9 mouse cellular contexts compared by ENCODE assay signal in the genomic region with DNA sequence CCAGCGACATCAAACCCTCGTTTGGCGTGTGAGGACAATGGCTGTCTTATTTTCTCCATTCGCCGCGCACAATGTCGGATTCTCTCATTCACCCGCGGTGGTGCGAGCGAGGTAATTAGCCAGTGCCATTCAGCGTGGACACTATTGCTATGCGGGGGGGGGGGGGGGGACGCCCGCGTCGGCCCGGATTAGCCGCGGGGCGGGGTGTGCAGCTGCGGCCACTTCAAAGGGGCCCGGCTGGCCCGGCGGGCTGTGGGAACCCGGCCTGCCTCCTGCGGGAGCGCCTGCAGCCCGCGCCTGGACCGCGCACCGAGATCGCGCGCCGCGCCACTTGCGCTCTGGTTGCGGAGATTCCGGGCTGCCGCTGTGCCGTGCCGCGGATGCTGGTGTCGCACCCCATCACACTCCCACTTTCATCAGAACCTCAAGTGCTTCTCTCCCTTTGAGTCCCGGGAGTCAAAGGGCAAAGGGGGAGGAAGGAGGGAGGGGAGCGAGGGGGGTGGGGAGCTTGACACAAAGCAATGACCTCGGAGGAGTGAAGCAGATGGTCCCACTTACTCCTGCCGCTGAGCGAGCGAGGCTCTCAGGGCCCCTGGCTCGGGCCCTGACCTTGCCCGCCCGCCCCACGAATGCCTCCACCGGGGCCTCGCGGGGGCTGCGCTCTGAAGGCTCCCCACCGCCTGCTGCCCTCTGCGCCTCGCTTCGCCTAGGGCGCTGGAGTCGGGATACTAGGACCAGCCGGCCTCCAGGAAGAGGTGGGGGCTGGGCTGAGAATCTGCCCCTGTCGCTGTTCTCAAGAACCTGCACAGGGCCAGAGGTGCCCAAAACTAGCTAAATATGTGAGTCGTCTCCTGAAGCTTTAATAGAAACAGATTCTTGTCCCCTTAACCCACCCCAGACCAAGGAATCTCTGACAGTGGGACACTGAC. TPM values are rescaled to one million over a fixed set of nuclear protein-coding genes. Genes with fewer than 3 reads are reported as not detected.
DNase-seq lines count a peak whose midpoint lies in the region; ATAC-seq and TF ChIP-seq lines count a peak whose summit lies in the region.
"Had no signal": no experiment of that assay in that cellular context is flagged by ENCODE, and none has a peak within 500 bp of the region (broad histone marks: within the 10 kb centered on the region; RNA-seq: fewer than 3 reads in every experiment).

No protein-coding gene starts in this region.

- no peaks in the 10 kb centered on the region for H3K36me3 ChIP-seq in testis, adult 2 months (ENCODE audit: control insufficient read depth, insufficient read depth, low read length)
- no peaks in the 10 kb centered on the region for H3K36me3 ChIP-seq in hindbrain, postnatal 0 days (ENCODE audit: insufficient read depth, low read length)
- 0 out of 2 replicates have a peak, but pooled peaks cover 8% of the 10 kb centered on the region for H3K36me3 ChIP-seq in midbrain, embryonic 14.5 days (ENCODE audit: control insufficient read depth, insufficient read depth, low read length)
- H3K36me3 ChIP-seq: G1E had no signal

- H3K9me3 ChIP-seq in hindbrain, postnatal 0 days (ENCODE audit: low read length) = no peaks in the 10 kb centered on the region
- H3K9me3 ChIP-seq in midbrain, embryonic 14.5 days (ENCODE audit: control insufficient read depth, low read length) = no peaks in the 10 kb centered on the region
- H3K9me3 ChIP-seq: G1E had no signal

- no peak for TF ChIP-seq POLR2A in testis, adult 2 months (IDR thresholded peaks at IDR 0.05; ENCODE audit: control insufficient read depth, low read depth, low read length)

- 0 out of 2 replicates have a peak, but pooled peaks cover 2% of the 10 kb centered on the region for H3K27me3 ChIP-seq in testis, adult 2 months (ENCODE audit: control insufficient read depth, insufficient read depth, low read length)
- no peaks in the 10 kb centered on the region for H3K27me3 ChIP-seq in hindbrain, postnatal 0 days (ENCODE audit: insufficient read depth, low read length)
- no peaks in the 10 kb centered on the region for H3K27me3 ChIP-seq in midbrain, embryonic 14.5 days (ENCODE audit: control insufficient read depth, insufficient read depth, low read length)

- no peak for TF ChIP-seq CTCF in testis, adult 2 months (IDR thresholded peaks at IDR 0.05; ENCODE audit: control insufficient read depth, insufficient read depth, insufficient replicate concordance, low read depth, low read length)
- TF ChIP-seq CTCF in hindbrain, postnatal 0 days (IDR thresholded peaks at IDR 0.05; ENCODE audit: low read depth) = no peak

- peak; percentile 80 for ATAC-seq in hindbrain, postnatal 0 days
- ATAC-seq in midbrain, embryonic 14.5 days (ENCODE audit: low FRiP score, low TSS enrichment) = peak; percentile 90
- no peak for ATAC-seq in erythroblast, adult 5-6 weeks (replicated peaks; ENCODE audit: low FRiP score, poor library complexity, severe bottlenecking)

- DNase-seq in gastrocnemius, postnatal 10 days = peak; percentile 36
- DNase-seq in gastrocnemius, postnatal 4 days (ENCODE audit: low spot score in 2 of 2) = no peak
- no peak for DNase-seq in testis, postnatal 14 days (ENCODE audit: low spot score)
- peak; percentile 72 for DNase-seq in hindbrain, postnatal 0 days (ENCODE audit: low spot score)
- DNase-seq in midbrain, embryonic 14.5 days = peak; percentile 89
- DNase-seq in spleen, adult 12 weeks (ENCODE audit: low spot score) = no peak

- H3K4me2 ChIP-seq in hindbrain, postnatal 0 days (ENCODE audit: low read depth, low read length) = peak overlapping the region; percentile 81
- peak overlapping the region; percentile 77 for H3K4me2 ChIP-seq in midbrain, embryonic 14.5 days (ENCODE audit: low read length)

- H3K27ac ChIP-seq in testis, adult 2 months (ENCODE audit: control insufficient read depth, insufficient read depth, low read depth, low read length) = no peak overlapping the region
- H3K27ac ChIP-seq in hindbrain, postnatal 0 days = peak overlapping the region; percentile 41; the same call in 1 of the 2 replicates
- H3K27ac ChIP-seq in midbrain, embryonic 14.5 days (replicated peaks; ENCODE audit: low read depth, low read length) = peak overlapping the region; percentile 85

- peak overlapping the region; percentile 58 for H3K9ac ChIP-seq in hindbrain, postnatal 0 days (replicated peaks; ENCODE audit: low read length)
- peak overlapping the region; percentile 59 for H3K9ac ChIP-seq in midbrain, embryonic 14.5 days (replicated peaks; ENCODE audit: low read length)

- WGBS in hindbrain, postnatal 0 days = 2% methylated on average over 47 of the region's 69 CpGs
- under 1% methylated on average over 63 of the region's 69 CpGs for WGBS in midbrain, embryonic 14.5 days

- peaks cover 6% of the 10 kb centered on the region for H3K4me1 ChIP-seq in testis, adult 2 months (ENCODE audit: control insufficient read depth, insufficient read depth, low read length)
- no peaks in the 10 kb centered on the region; the same call in none of the 2 replicates for H3K4me1 ChIP-seq in hindbrain, postnatal 0 days (ENCODE audit: insufficient read depth, low read length)
- peaks cover 37% of the 10 kb centered on the region for H3K4me1 ChIP-seq in midbrain, embryonic 14.5 days (ENCODE audit: control insufficient read depth, insufficient read depth, low read length)

- peak overlapping the region; percentile 55 for H3K4me3 ChIP-seq in testis, adult 2 months (ENCODE audit: control insufficient read depth, low read depth, low read length)
- H3K4me3 ChIP-seq in hindbrain, postnatal 0 days (ENCODE audit: low read length) = peak overlapping the region; percentile 43
- peak overlapping the region; percentile 40 for H3K4me3 ChIP-seq in midbrain, embryonic 14.5 days (replicated peaks; ENCODE audit: low read depth, low read length)

RNA-seq across cellular contexts. Expression of gene Igdcc3, which starts 22.0 kb away (rescaled TPM):
- under 1 TPM; 0.59 to 0.65 TPM for total RNA-seq in gastrocnemius, postnatal 10 days (2021)
- under 1 TPM; 0.88 to 0.91 TPM for total RNA-seq in gastrocnemius, postnatal 4 days (2021)
- polyA plus RNA-seq in testis, adult 2 months (2012; rRNA removed) = 0.27 and 0.36 TPM in 2 replicates
- 2.3 and 6.3 TPM in 2 replicates for total RNA-seq in hindbrain, postnatal 0 days (2014; rRNA removed)
- polyA plus RNA-seq in hindbrain, postnatal 0 days (2015; fragmentation: Nextera tagmentation; extraction: Ambion mirVana) = 5.2 and 6.2 TPM in 2 replicates
- 10.7 and 14.1 TPM in 2 replicates for polyA plus RNA-seq in midbrain, embryonic 14.5 days (2014; fragmentation: Nextera tagmentation; extraction: Ambion mirVana)
- total RNA-seq in erythroblast, adult 5-6 weeks (2015; ENCODE audit: low replicate concordance) = not detected in 2 replicates
- total RNA-seq in erythroblast, adult 5-6 weeks (2017; ENCODE audit: low replicate concordance) = not detected in 2 replicates
- polyA plus RNA-seq: G1E had no signal

RNA-seq across cellular contexts. Expression of gene Parp16, which starts 32.2 kb away (rescaled TPM):
- total RNA-seq in gastrocnemius, postnatal 10 days (2021) = 1 to 10 TPM; 6.6 to 8.1 TPM
- total RNA-seq in gastrocnemius, postnatal 4 days (2021) = 1 to 10 TPM; 8.3 to 9.1 TPM
- polyA plus RNA-seq in testis, adult 2 months (2012; rRNA removed) = 2.2 and 2.3 TPM in 2 replicates
- total RNA-seq in hindbrain, postnatal 0 days (2014; rRNA removed) = 2.6 and 6.7 TPM in 2 replicates
- 5.9 and 6.3 TPM in 2 replicates for polyA plus RNA-seq in hindbrain, postnatal 0 days (2015; fragmentation: Nextera tagmentation; extraction: Ambion mirVana)
- polyA plus RNA-seq in midbrain, embryonic 14.5 days (2014; fragmentation: Nextera tagmentation; extraction: Ambion mirVana) = 5.2 and 6.5 TPM in 2 replicates
- total RNA-seq in erythroblast, adult 5-6 weeks (2015; ENCODE audit: low replicate concordance) = 10.2 and 13.2 TPM in 2 replicates
- total RNA-seq in erythroblast, adult 5-6 weeks (2017; ENCODE audit: low replicate concordance) = 14.5 and 15.3 TPM in 2 replicates

Comparison
In these comparisons a context has a peak if more than half of its experiments do, and no peak if none do; other contexts are left out.
1. DNase-seq: peak in gastrocnemius, postnatal 10 days (single experiment), hindbrain, postnatal 0 days (single experiment) and midbrain, embryonic 14.5 days (single experiment); none in gastrocnemius, postnatal 4 days (0 of 2), testis, postnatal 14 days (single experiment) and spleen, adult 12 weeks (single experiment).
2. Peak in every context shown above with its lines, with median percentiles within 50 percentile points of each other: H3K4me3 ChIP-seq.